Mouse (Mus musculus) forebrain, embryonic 10.5 days (tissue): ENCODE results near the gene Lrrn4. TPM values are rescaled to one million over a fixed set of nuclear protein-coding genes. Genes with fewer than 3 reads are reported as not detected.
A peak's percentile ranks its signal among the peaks of the same experiment; 100 is the strongest.

ENCODE experiments used
- DNase-seq: peaks from one replicate; pipeline ENCODE4 v3.0.0-alpha.2; 2017; ENCODE audit warnings: low spot score; ENCODE audit errors: extremely low spot score
- H3K27ac ChIP-seq: fragments of 300-500 bp; sonication (generic); 2 replicates; pipeline ENCODE4 v1.5.1; 2016; ENCODE audit warnings: mild to moderate bottlenecking
- H3K27me3 ChIP-seq: fragments of 300-500 bp; sonication (generic); 2 replicates; pipeline ENCODE4 v1.6.1; 2016; ENCODE audit warnings: mild to moderate bottlenecking; ENCODE audit not compliant: poor library complexity, severe bottlenecking
- H3K36me3 ChIP-seq: fragments of 300-500 bp; sonication (generic); replicated peaks from 2 replicates; pipeline ENCODE4 v1.6.1; 2016; ENCODE audit warnings: mild to moderate bottlenecking, moderate library complexity
- H3K4me1 ChIP-seq: fragments of 300-500 bp; sonication (generic); 2 replicates; pipeline ENCODE4 v1.6.1; 2016
- H3K4me3 ChIP-seq: fragments of 300-500 bp; sonication (generic); 2 replicates; pipeline ENCODE4 v1.5.1; 2016; ENCODE audit warnings: mild to moderate bottlenecking, moderate library complexity
- H3K9me3 ChIP-seq: fragments of 300-500 bp; sonication (generic); 2 replicates; pipeline ENCODE4 v1.6.1; 2016; ENCODE audit warnings: mild to moderate bottlenecking, moderate library complexity
- WGBS: fragments of 180-500 bp; shearing (Covaris S2); methylation state at CpG from one replicate; pipeline ENCODE4 v1.1.7; 2016; 5-methylcytosine and 5-hydroxymethylcytosine counted together
- polyA plus RNA-seq: library from polyadenylated mRNA; unstranded; fragments of >200 nt; fragmentation: Nextera tagmentation; extraction: Ambion mirVana; gene quantifications from 2 replicates; pipeline ENCODE4 v1.2.1, GENCODE M21; 2016

Lrrn4 gene
- 0.62 and 0.70 TPM in 2 replicates for polyA plus RNA-seq

DNA sequence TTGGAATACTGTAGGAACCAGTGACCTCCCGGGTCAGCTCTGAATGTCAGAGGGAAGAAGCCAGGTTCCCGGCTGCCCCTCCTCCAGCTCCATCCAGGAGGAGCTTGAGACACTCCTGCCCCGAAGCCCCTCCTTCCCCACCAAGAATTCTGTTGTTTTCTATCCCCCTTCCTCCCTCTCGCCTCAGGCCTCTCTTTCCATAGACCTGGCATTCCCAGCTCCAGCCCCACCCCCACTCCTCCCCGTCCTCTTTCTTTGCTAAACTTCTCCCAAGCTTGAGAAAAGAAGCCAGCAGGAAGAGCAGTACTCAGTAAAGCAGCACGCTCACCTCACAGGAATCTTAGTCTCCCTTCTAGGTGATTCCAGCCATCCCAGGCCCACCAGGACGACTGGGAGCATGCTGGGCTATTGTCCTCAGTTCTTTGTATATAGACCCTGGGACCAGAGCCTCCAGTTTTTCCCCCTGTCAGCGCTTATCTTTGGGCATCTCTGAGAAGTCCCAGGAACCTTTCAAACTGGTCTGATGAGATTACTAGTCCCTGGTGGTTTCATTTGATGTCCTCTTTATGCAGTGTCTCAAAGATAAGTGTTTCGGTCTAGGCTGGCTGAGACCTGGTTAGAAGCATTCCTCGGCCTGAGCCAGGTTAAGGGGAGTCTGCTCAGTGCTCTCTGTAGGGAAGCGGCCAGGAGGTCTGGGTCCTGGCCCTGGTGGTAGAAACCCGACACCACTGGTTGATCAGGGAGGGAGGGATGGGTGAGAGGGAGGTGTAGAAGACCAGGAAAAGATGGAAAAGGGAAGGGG, at the start of gene Lrrn4:
TSS of gene Lrrn4 (minus strand) at position 48 of the 802 bp plus-strand sequence.
- peak; percentile 30 for DNase-seq
- Histone ChIP-seq H3K36me3 (no peaks in the 10 kb centered on the region), H3K4me1 (peaks cover 31% of the 10 kb centered on the region), H3K4me3 (peak within 1 kb of the TSS; percentile 66), H3K9me3 (no peaks in the 10 kb centered on the region), H3K27me3 (peaks cover 55% of the 10 kb centered on the region), H3K27ac (peak within 1 kb of the TSS; percentile 63; the same call in 1 of the 2 replicates)
- 3% methylated on average over 12 of the region's 12 CpGs for WGBS

DNA sequence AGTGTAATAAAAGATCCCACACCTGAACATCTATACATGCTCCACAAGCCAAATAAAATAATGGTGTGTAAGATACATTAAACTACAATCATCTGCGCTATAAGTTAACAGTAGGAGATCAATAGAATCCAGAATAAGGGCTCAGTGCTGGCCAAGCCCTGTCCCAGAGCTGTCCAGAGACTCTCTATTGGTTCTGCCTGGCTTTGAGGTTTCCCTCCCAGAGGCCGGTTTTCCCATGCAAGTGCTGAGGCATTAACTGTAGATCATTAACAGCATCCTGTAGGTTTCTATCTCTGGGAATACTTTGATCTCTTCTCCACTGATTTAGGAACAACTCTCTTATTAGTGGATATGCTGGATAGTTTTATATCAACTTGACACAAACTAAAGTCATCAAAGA, 48.3 kb upstream of the Lrrn4 start:
- no peaks in the 10 kb centered on the region for H3K36me3 ChIP-seq
- H3K9me3 ChIP-seq = no peaks in the 10 kb centered on the region
- no peak overlapping the region for H3K27ac ChIP-seq
- DNase-seq = no peak
- H3K4me3 ChIP-seq = no peak overlapping the region
- 90% methylated on average over 2 of the region's 2 CpGs for WGBS
- no peaks in the 10 kb centered on the region for H3K27me3 ChIP-seq
- 0 out of 2 replicates have a peak, but pooled peaks cover under 1% of the 10 kb centered on the region for H3K4me1 ChIP-seq

DNA sequence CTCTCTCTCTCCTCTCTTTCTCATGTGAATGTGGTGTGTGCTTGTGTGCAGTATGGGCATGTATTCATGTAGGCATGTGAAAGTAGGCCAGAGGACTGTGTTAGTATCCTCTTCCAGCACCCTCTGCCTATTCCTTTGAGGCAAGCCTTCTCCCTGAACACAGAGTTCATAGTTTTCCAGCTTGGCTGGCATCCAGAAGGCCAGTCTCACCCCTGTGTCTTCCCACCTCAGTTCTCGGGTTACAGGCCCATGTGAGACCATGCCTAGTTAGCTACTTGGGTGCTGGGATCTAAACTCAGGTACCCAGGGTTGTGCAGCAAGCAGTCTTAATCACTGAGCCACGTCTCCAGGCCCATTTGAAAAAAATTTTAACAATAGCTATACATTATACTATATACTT, 47.2 kb upstream of the Lrrn4 start:
- no peak overlapping the region for H3K4me3 ChIP-seq
- H3K36me3 ChIP-seq = no peaks in the 10 kb centered on the region
- WGBS = 71% methylated on average over 2 of the region's 2 CpGs
- no peak overlapping the region for H3K27ac ChIP-seq
- peaks cover 4% of the 10 kb centered on the region; the same call in 1 of the 2 replicates for H3K4me1 ChIP-seq
- no peak for DNase-seq
- H3K9me3 ChIP-seq = no peaks in the 10 kb centered on the region
- no peaks in the 10 kb centered on the region for H3K27me3 ChIP-seq

DNA sequence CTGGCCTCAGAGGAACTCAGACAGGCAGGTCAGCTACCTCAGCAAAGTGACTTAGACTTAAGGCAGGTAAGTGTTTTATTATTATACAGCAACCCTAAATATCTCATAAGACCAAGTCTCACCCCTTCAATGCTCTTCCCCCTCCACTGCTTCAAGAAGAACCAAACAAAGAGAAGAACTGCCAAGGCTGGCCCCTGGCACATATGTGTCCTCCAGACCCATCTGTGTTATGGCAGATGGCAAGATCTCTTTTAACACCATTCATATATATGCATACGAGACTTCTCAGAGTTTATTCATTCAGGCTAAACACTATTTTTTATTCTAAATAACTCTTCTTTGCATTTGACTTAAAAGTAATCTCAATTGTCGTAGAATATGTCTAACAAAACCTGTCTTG, 46.6 kb upstream of the Lrrn4 start:
- no peaks in the 10 kb centered on the region for H3K27me3 ChIP-seq
- no peak for DNase-seq
- H3K4me3 ChIP-seq = no peak overlapping the region
- H3K4me1 ChIP-seq = peaks cover 5% of the 10 kb centered on the region; the same call in 1 of the 2 replicates
- H3K36me3 ChIP-seq = no peaks in the 10 kb centered on the region
- WGBS = 84% methylated on average over 2 of the region's 2 CpGs
- no peaks in the 10 kb centered on the region for H3K9me3 ChIP-seq
- no peak overlapping the region for H3K27ac ChIP-seq

DNA sequence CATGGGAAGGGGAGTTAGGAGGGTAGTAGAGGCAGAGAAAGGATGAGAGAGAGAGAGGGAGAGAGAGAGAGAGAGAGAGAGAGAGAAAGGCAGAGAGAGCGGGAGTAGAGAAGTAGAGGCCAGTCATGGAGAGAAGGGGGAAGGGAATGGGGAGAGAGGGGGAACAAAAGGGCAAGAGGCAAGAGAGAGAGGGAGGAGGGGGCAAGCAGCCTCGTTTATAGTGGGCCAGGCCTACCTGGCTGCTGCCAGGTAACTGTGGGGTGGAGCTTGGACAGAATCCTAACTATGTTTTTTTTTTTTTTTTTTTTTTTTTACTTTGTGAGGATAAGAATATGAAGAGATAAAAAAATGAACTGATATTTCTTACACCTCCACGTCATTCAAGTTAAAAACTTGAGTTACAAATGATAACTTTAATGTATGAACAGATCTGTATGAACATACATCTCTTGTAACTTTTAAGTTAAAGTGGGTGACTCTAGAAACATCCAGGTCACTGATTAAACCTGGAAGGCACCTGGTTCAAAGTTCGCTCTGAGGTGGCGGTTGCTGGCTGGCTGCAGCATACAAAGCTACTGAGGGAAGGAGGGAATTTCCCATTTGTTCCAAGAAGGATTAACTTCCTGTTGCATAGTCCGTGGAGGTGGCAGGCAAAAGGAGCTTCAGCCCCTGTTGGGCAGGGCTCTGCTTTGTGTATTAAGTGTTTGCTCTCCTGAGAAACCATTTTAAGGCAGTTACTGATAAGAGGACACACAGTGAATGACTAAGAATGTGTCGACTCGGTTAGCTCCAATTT, 42.8 kb upstream of the Lrrn4 start:
- Histone ChIP-seq H3K9me3 (no peaks in the 10 kb centered on the region), H3K36me3 (no peaks in the 10 kb centered on the region), H3K4me1 (peaks cover 10% of the 10 kb centered on the region), H3K27me3 (no peaks in the 10 kb centered on the region), H3K4me3 (no peak overlapping the region), H3K27ac (no peak overlapping the region)
- no peak for DNase-seq
- WGBS = 34% methylated on average over 8 of the region's 8 CpGs

DNA sequence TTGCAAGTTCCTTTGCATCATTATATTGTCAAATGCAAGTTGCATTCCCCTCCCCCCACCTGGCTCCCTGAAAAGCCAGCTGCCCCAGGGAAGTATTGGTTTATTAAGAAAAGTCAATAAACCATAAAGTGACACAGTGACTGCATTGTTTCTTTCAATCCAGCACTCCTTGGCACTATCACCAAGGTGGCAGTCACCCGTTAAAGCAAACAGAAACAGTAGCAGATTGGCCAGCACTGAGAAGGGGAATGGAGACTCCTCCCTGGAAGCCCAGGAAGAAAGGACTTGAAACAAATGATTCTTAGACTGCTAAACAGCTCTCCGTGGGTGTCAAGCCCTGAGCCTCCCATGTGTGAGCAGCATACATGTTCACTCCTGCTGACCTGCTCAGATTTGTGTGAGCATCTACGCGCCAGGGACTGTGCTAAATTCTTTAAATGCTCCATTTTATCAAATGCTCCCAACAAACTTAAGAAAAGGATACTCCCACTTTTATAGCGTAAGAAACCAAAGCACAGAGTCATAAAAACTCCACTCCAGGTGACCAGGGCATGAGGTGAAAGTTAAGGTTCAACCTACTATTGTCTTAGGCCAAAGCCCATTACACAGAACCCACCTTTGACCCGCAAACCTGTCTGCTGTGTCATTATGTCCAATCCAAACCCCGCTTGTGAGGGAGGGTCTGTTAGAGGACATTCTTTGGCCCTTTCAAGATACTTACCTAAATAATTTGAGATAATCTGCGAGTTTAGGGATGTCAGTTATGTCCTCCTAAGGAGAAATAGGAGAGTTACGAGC, 41.6 kb upstream of the Lrrn4 start:
- WGBS = 82% methylated on average over 9 of the region's 9 CpGs
- Histone ChIP-seq H3K9me3 (no peaks in the 10 kb centered on the region), H3K4me3 (no peak overlapping the region), H3K27ac (no peak overlapping the region), H3K4me1 (peaks cover 10% of the 10 kb centered on the region), H3K36me3 (no peaks in the 10 kb centered on the region), H3K27me3 (no peaks in the 10 kb centered on the region)
- no peak for DNase-seq

DNA sequence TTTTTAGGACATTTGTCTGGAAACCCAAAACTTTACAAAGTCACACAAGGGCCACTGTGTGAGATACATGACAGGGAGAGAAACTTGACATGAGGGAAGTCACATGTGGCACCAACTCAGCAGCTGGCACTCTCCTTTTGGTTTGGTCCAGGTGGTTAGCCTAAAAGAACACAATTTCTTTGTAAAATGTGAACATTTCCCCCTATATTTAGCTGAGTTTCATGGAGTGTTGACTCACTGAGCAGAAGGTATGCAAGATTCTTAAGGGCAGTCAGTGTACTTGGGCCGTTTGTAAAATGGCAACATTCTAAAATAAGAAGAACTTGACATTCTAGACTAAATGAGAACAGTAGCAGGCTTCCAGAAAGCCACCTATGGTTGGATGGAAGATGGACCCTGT, 34.1 kb upstream of the Lrrn4 start:
- 92% methylated on average over 1 of the region's 1 CpGs for WGBS
- no peaks in the 10 kb centered on the region for H3K4me1 ChIP-seq
- no peak for DNase-seq
- H3K4me3 ChIP-seq = no peak overlapping the region
- H3K27ac ChIP-seq = no peak overlapping the region
- H3K9me3 ChIP-seq = no peaks in the 10 kb centered on the region
- H3K36me3 ChIP-seq = no peaks in the 10 kb centered on the region
- H3K27me3 ChIP-seq = no peaks in the 10 kb centered on the region

DNA sequence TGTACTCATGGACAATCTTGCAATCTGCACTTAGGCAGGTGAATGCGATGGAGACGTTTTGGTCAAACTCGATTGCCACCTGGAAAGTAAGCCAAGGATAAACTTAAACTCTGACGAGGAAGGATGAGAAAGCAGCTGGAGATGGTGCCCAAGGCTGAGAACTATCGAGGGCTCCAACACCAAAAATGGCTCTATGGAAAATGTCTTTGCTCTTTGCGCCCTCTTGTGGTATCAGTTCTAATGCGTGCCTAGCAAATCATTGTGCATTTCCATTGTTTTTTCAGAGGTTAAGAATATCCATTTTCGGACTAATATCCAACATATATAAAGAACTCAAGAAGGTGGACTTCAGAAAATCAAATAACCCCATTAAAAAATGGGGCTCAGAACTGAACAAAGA, 26.1 kb upstream of the Lrrn4 start:
- H3K27ac ChIP-seq = no peak overlapping the region
- no peak overlapping the region for H3K4me3 ChIP-seq
- peak; percentile 15 for DNase-seq
- H3K4me1 ChIP-seq = no peaks in the 10 kb centered on the region
- no peaks in the 10 kb centered on the region for H3K9me3 ChIP-seq
- 31% methylated on average over 8 of the region's 8 CpGs for WGBS
- no peaks in the 10 kb centered on the region for H3K36me3 ChIP-seq
- H3K27me3 ChIP-seq = no peaks in the 10 kb centered on the region

DNA sequence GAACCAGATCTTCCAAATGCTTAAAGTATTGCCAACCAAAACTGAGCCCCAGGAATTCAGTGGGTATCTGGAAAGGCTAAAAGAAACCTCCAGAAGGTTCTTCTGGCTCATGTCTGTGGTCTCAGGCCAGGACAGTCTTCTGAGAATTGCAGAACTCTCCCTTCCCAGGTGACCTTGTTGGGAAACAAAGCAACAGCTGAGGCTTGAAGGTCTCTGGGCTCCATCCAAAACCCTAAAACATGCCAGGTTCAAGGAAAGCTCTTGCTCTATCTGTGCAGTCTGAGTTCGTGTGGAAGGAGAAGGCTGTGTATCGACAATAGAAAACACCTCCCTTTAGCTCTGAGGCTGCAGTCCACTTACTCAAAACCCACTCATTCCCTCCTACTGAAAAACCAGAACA, 24.3 kb upstream of the Lrrn4 start:
- no peaks in the 10 kb centered on the region for H3K4me1 ChIP-seq
- H3K27me3 ChIP-seq = no peaks in the 10 kb centered on the region
- H3K36me3 ChIP-seq = no peaks in the 10 kb centered on the region
- DNase-seq = no peak
- H3K9me3 ChIP-seq = no peaks in the 10 kb centered on the region
- no peak overlapping the region for H3K27ac ChIP-seq
- no peak overlapping the region for H3K4me3 ChIP-seq
- WGBS = 89% methylated on average over 2 of the region's 2 CpGs

DNA sequence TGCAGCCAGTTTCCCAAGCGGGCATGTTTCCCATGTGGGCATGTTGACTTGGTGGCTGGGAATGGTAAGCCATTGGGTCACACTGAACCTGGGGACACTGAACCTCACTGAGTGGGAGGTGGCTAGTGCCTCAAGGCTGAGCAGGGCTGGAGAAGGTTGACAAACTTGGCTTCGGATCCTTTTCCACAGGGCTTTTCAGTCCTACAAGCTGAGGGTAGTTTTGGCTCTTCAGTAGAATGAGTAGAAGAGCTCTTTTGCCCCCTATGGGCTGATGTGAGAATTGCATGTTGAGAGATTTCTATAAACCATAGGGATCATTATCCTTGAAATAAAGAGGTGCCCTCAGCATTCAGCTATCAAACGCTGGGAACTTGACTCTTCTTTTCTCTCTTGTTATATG, 22.8 kb upstream of the Lrrn4 start:
- 42% methylated on average over 3 of the region's 3 CpGs for WGBS
- H3K27me3 ChIP-seq = no peaks in the 10 kb centered on the region
- no peaks in the 10 kb centered on the region for H3K4me1 ChIP-seq
- H3K9me3 ChIP-seq = no peaks in the 10 kb centered on the region
- H3K27ac ChIP-seq = no peak overlapping the region
- no peak overlapping the region for H3K4me3 ChIP-seq
- peak; percentile 33 for DNase-seq
- no peaks in the 10 kb centered on the region for H3K36me3 ChIP-seq

DNA sequence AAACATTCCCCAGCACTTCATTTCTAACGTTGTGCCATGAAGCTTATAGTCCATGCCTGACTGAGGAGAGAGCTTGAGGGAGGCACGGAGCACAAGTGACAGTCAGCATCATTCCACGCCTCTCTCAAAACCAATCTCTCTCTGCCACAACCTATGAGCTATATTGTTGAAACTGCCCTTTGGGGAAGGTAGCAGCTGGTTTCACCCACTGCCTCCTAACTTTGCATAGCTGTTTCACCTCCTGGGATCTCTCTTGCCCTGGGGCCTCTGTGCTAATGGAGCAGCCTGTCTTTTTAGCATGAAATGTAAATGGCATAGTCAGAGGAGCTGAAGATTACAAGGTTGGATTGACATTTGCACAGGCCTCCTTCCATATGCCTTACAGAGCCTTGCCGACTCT, 21.4 kb upstream of the Lrrn4 start:
- Histone ChIP-seq H3K4me3 (no peak overlapping the region), H3K27ac (no peak overlapping the region), H3K9me3 (no peaks in the 10 kb centered on the region), H3K27me3 (no peaks in the 10 kb centered on the region), H3K36me3 (no peaks in the 10 kb centered on the region), H3K4me1 (no peaks in the 10 kb centered on the region)
- DNase-seq = no peak
- 72% methylated on average over 4 of the region's 4 CpGs for WGBS

DNA sequence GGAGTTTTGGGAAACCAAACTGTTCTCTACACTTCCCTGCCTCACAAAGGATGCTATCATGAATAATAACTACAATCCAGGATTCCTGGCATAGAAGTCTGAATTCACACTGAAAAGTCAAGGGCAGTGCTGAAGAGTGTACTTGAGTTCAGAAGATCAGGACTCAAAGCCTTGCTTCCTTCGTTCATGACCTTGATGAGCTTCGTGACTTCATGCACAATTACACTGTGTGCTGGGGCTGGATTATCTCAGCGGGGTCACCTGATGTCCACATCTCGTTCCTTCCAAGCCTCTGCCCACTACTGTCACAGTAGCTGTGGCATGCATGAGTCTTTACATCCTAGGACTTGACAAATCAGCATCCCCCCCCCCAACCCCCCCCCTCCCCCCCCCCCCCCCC, 20.9 kb upstream of the Lrrn4 start:
- no peaks in the 10 kb centered on the region for H3K36me3 ChIP-seq
- WGBS = 79% methylated on average over 4 of the region's 4 CpGs
- no peaks in the 10 kb centered on the region for H3K9me3 ChIP-seq
- no peak overlapping the region for H3K4me3 ChIP-seq
- no peak overlapping the region for H3K27ac ChIP-seq
- no peak for DNase-seq
- H3K27me3 ChIP-seq = no peaks in the 10 kb centered on the region
- H3K4me1 ChIP-seq = no peaks in the 10 kb centered on the region
